Mouse (Mus musculus): ENCODE measurements around the gene Tmpo.
A peak's percentile ranks its signal among the peaks of the same experiment; 100 is the strongest.

The Tmpo gene

GRCm38 (mm10) chr10:91180761-91181460, at the start of gene Tmpo:
Gene Tmpo, minus strand, starts transcription at chr10:91181315.
- no peak for DNase-seq (ENCODE audit: low read depth, low spot score)

- DNase-seq (ENCODE audit: low read depth, low spot score), result no peak
Measured at GRCm38 (mm10) chr10:91230400-91230799, 49.3 kb upstream of the Tmpo start.

- peak; percentile 60 for DNase-seq (ENCODE audit: low read depth, low spot score)
Measured at GRCm38 (mm10) chr10:91229518-91229961, 48.4 kb upstream of the Tmpo start.

GRCm38 (mm10) chr10:91228924-91229517, 47.9 kb upstream of the Tmpo start:
- DNase-seq (ENCODE audit: low read depth, low spot score), result no peak

GRCm38 (mm10) chr10:91227034-91227433, 45.9 kb upstream of the Tmpo start:
- no peak for DNase-seq (ENCODE audit: low read depth, low spot score)

- DNase-seq (ENCODE audit: low read depth, low spot score), result no peak
Measured at GRCm38 (mm10) chr10:91222398-91223236, 41.5 kb upstream of the Tmpo start.

GRCm38 (mm10) chr10:91208899-91209667, 28.0 kb upstream of the Tmpo start:
- DNase-seq (ENCODE audit: low read depth, low spot score), result no peak

- no peak for DNase-seq (ENCODE audit: low read depth, low spot score)
Measured at GRCm38 (mm10) chr10:91208461-91208860, 27.3 kb upstream of the Tmpo start.

- DNase-seq (ENCODE audit: low read depth, low spot score), result peak; percentile 42
Measured at GRCm38 (mm10) chr10:91207275-91207674, 26.2 kb upstream of the Tmpo start.

GRCm38 (mm10) chr10:91205632-91206031, 24.5 kb upstream of the Tmpo start:
- no peak for DNase-seq (ENCODE audit: low read depth, low spot score)

GRCm38 (mm10) chr10:91200581-91200980, 19.5 kb upstream of the Tmpo start:
- peak; percentile 90 for DNase-seq (ENCODE audit: low read depth, low spot score)

- no peak for DNase-seq (ENCODE audit: low read depth, low spot score)
Measured at GRCm38 (mm10) chr10:91199238-91199780, 18.2 kb upstream of the Tmpo start.

- DNase-seq (ENCODE audit: low read depth, low spot score), result no peak
Measured at GRCm38 (mm10) chr10:91197704-91198103, 16.6 kb upstream of the Tmpo start.

GRCm38 (mm10) chr10:91196778-91197177, 15.7 kb upstream of the Tmpo start:
- DNase-seq (ENCODE audit: low read depth, low spot score), result peak; percentile 75

- DNase-seq (ENCODE audit: low read depth, low spot score), result no peak
Measured at GRCm38 (mm10) chr10:91195680-91196079, 14.6 kb upstream of the Tmpo start.

- no peak for DNase-seq (ENCODE audit: low read depth, low spot score)
Measured at GRCm38 (mm10) chr10:91195091-91195490, 14.0 kb upstream of the Tmpo start.

GRCm38 (mm10) chr10:91191851-91192250, 10.7 kb upstream of the Tmpo start:
- no peak for DNase-seq (ENCODE audit: low read depth, low spot score)

GRCm38 (mm10) chr10:91189476-91189875, 8.4 kb upstream of the Tmpo start:
- no peak for DNase-seq (ENCODE audit: low read depth, low spot score)

- DNase-seq (ENCODE audit: low read depth, low spot score), result no peak
Measured at GRCm38 (mm10) chr10:91188684-91189287, 7.7 kb upstream of the Tmpo start.

- peak; percentile 92 for DNase-seq (ENCODE audit: low read depth, low spot score)
Measured at GRCm38 (mm10) chr10:91187872-91188271, 6.8 kb upstream of the Tmpo start.

- DNase-seq (ENCODE audit: low read depth, low spot score), result no peak
Measured at GRCm38 (mm10) chr10:91187349-91187748, 6.2 kb upstream of the Tmpo start.

Measured in R1 (cell line).